ENCODE assay signal across 7 mouse cellular contexts in the genomic region with DNA sequence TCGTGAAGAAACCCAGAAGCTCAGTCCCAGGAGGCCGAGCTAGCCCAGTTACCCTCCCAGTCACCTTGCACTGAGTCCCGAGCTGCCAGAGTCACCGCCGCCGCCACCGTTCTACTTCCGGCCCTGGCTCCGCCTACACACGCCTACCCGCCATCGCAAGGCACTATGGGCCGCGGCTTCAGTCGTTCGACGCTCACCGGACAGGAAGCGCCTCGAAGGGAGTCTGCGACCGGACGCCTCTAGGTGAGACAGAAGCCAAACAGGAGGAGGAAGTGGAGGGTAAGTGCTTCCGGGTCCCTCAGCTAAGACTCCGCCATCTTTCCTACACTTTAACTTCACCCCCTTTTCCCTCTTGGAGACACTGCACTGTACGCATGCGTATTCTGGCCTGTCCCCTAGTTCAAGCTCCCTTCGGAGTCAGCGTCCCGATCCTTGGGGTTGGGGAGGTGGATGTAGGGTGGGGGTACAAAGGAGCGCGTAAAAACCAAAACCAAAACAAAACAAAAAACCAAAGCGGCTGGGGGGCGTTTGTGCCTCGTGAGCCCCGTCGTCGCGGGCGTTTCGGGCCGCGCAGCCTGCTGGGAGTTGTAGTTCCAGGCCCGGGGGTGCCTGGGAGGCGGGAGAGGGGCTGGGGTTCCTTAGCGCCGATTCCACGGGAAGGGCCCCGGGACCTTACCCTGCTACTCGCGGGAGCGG. TPM values are rescaled to one million over a fixed set of nuclear protein-coding genes. Genes with fewer than 3 reads are reported as not detected.
DNase-seq lines count a peak whose midpoint lies in the region; ATAC-seq lines count a peak whose summit lies in the region.

A gene (plus strand): TSS at position 181 of the 696 bp plus-strand sequence.

- peak within 1 kb of the TSS; percentile 64 for H3K4me2 ChIP-seq in intestine, embryonic 15.5 days (replicated peaks)

- H3K27ac ChIP-seq in intestine, embryonic 15.5 days, result peak within 1 kb of the TSS; percentile 99
- peak within 1 kb of the TSS; percentile 99 for H3K27ac ChIP-seq in midbrain, embryonic 10.5 days (replicated peaks)

- peak; percentile 93 for ATAC-seq in intestine, embryonic 15.5 days

- peak; percentile 95 for DNase-seq in adrenal gland, adult 2 months
- DNase-seq in embryo, embryonic 11.5 days (ENCODE audit: low read depth, low spot score), result peak; percentile 87
- DNase-seq in gastrocnemius, postnatal 36 days, result peak; percentile 84 to 88
- peak; percentile 92 to 97 for DNase-seq in left cerebral cortex, postnatal 25 days (ENCODE audit: low spot score in 2 of 2)
- DNase-seq in midbrain, embryonic 10.5 days (ENCODE audit: low spot score), result peak; percentile 93
- peak; percentile 81 for DNase-seq in right cerebral cortex, postnatal 4 days

- H3K4me1 ChIP-seq in intestine, embryonic 15.5 days (replicated peaks), result 0 out of 2 replicates have a peak, but pooled peaks cover 3% of the 10 kb centered on the region
- peaks cover 26% of the 10 kb centered on the region for H3K4me1 ChIP-seq in midbrain, embryonic 10.5 days

- H3K27me3 ChIP-seq in intestine, embryonic 15.5 days (replicated peaks), result no peaks in the 10 kb centered on the region
- H3K27me3 ChIP-seq in midbrain, embryonic 10.5 days (ENCODE audit: low read depth, poor library complexity, severe bottlenecking), result no peaks in the 10 kb centered on the region

- under 1% methylated on average over 52 of the region's 52 CpGs for WGBS in intestine, embryonic 15.5 days
- under 1% methylated on average over 52 of the region's 52 CpGs for WGBS in midbrain, embryonic 10.5 days

- no peaks in the 10 kb centered on the region for H3K9me3 ChIP-seq in intestine, embryonic 15.5 days
- no peaks in the 10 kb centered on the region for H3K9me3 ChIP-seq in midbrain, embryonic 10.5 days (replicated peaks)

- intact Hi-C loops in gastrocnemius, postnatal 36 days (cut with DNase I), result loop anchor here (5.0 kb wide), 2 partner anchors 58 to 98 kb away; a partner anchor contains a TSS
- intact Hi-C loops in left cerebral cortex, postnatal 25 days (cut with DNase I), result loop anchor here (1.0 to 2.0 kb wide), 2 partner anchors 100 to 338 kb away; a partner anchor contains a TSS

- H3K36me3 ChIP-seq in intestine, embryonic 15.5 days, result peaks cover 12% of the 10 kb centered on the region; the same call in 1 of the 2 replicates
- peaks cover 52% of the 10 kb centered on the region for H3K36me3 ChIP-seq in midbrain, embryonic 10.5 days

- peak within 1 kb of the TSS; percentile 99 for H3K4me3 ChIP-seq in intestine, embryonic 15.5 days (replicated peaks)
- H3K4me3 ChIP-seq in midbrain, embryonic 10.5 days, result peak within 1 kb of the TSS; percentile 94

- H3K9ac ChIP-seq in intestine, embryonic 15.5 days, result peak within 1 kb of the TSS; percentile 99

RNA-seq across cellular contexts. Expression of the gene that starts here (rescaled TPM):
- 10 to 100 TPM; 44.1 to 46.1 TPM for total RNA-seq in adrenal gland, adult 2 months (2021)
- polyA plus RNA-seq in adrenal gland, adult 2 months (2012; rRNA removed), result 2.6 and 2.7 TPM in 2 replicates
- 10 to 100 TPM; 17.9 to 24.4 TPM for total RNA-seq in gastrocnemius, postnatal 36 days (2021)
- polyA plus RNA-seq in intestine, embryonic 15.5 days (2015; fragmentation: Nextera tagmentation; extraction: Ambion mirVana), result 27.8 and 29.8 TPM in 2 replicates
- 10 to 100 TPM; 19.8 to 24.7 TPM for total RNA-seq in left cerebral cortex, postnatal 25 days (2021)
- 35.5 and 37.5 TPM in 2 replicates for polyA plus RNA-seq in midbrain, embryonic 10.5 days (2016; fragmentation: Nextera tagmentation; extraction: Ambion mirVana)

Comparison
In these comparisons a context has a peak if more than half of its experiments do, and no peak if none do; other contexts are left out.
1. Peak in every context shown above with its lines: DNase-seq, ATAC-seq, H3K4me3 ChIP-seq and H3K27ac ChIP-seq.